Mouse (Mus musculus): Measurements from ENCODE around the gene Uap1l1.

DNA sequence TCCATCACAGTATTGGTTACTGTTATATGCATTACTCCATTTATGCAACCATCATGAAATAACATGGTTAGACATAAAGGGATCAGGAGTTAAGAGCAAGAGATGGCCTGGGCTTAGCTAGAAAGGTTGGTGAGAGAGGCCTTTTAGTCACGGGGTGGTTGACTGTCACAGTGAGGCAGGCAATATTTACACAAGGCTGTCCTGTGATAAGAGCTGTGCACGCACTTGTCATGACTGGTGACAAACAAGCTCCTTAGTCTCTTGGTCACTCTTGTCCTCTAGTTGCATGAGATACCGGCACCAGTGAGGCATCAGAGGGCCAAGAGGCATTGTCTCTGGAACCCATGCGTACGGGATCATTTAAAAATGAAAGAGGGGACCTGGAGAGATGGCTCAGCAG, 19.0 kb upstream of the Uap1l1 start:
- TF ChIP-seq POLR2A (IDR thresholded peaks at IDR 0.05; ENCODE audit: borderline replicate concordance, extremely low read depth, low read depth, low read length) (no peak), CTCF (IDR thresholded peaks at IDR 0.05; ENCODE audit: insufficient read depth, low read length) (no peak)
